Mouse (Mus musculus): ENCODE measurements around the gene Wrap73. TPM values are rescaled to one million over a fixed set of nuclear protein-coding genes. Genes with fewer than 3 reads are reported as not detected.

The Wrap73 gene
- total RNA-seq (2015; ENCODE audit: low replicate concordance) (13.0 and 17.7 TPM in 2 replicates), total RNA-seq (2017; ENCODE audit: low replicate concordance) (3.2 and 9.4 TPM in 2 replicates)

DNA sequence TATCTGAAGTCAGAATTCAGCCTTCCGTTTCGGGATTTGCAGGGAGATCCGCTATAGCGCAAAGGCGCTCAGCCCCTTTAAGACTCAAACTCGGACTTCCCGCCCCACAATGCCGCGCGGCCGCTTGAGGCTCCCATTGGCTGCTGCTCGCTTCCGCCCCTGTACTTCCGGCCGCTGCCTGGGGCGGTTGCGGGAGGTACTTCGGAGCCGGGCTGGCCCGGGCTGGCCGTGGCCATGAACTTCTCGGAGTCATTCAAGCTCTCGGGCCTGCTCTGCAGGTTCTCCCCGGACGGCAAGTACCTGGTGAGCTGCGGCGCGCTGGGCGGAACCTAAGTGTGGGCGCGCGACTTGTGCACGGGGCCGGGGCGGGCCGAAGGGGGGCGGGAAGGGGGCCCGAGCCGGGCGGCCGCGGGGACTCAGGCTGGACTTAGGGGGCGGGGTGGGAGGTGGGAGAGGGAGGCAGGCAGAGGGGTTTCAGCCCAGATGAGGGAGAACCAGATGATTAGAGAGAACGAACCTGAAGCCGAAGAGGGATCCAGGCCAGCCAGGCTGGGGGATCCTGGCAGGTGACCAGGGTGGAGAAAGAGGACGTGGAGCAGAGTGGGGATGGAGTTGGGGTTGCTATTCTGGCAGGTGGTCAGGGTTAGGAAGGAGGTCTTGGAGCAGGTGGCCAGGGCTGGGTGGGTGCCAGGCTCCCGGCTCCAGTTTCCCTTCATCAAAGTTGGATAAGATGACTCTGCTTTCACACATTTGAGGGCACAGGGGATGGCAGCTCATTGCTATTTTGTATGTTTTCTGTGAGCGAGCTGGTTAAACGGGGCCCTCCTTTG is at the start of gene Wrap73:
Wrap73 (plus strand) TSS at position 162 of the 830 bp plus-strand sequence.
- peak; percentile 100 for ATAC-seq (replicated peaks; ENCODE audit: low FRiP score, poor library complexity, severe bottlenecking)

DNA sequence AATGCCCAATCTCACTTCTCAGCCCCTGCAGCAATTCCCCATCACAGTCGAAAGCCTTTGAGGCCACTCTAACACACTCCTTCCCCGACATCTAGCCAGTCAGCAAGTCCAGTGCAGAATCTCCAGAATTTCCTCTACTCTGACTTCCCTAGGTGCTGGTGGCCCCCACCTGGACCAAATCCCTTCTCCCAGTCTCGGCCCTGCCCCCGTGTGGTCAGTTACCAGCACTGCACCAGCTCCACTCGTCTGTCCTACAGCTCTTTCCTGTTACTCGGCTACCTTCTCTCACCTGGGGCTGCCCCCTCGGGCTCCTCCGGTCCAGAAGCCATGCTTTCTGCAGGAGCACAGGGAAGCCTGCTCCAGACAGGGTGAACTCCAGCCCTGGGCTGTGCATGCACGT is 49.0 kb upstream of the Wrap73 start:
- ATAC-seq (replicated peaks; ENCODE audit: low FRiP score, poor library complexity, severe bottlenecking): peak; percentile 61; the same call in 1 of the 2 replicates

GRCm38 (mm10) chr4:154096111-154096510 is 46.1 kb upstream of the Wrap73 start:
- ATAC-seq (replicated peaks; ENCODE audit: low FRiP score, poor library complexity, severe bottlenecking): no peak

GRCm38 (mm10) chr4:154099361-154099760 is 42.8 kb upstream of the Wrap73 start:
- no peak for ATAC-seq (replicated peaks; ENCODE audit: low FRiP score, poor library complexity, severe bottlenecking)

GRCm38 (mm10) chr4:154103386-154103785 is 38.8 kb upstream of the Wrap73 start:
- no peak for ATAC-seq (replicated peaks; ENCODE audit: low FRiP score, poor library complexity, severe bottlenecking)

DNA sequence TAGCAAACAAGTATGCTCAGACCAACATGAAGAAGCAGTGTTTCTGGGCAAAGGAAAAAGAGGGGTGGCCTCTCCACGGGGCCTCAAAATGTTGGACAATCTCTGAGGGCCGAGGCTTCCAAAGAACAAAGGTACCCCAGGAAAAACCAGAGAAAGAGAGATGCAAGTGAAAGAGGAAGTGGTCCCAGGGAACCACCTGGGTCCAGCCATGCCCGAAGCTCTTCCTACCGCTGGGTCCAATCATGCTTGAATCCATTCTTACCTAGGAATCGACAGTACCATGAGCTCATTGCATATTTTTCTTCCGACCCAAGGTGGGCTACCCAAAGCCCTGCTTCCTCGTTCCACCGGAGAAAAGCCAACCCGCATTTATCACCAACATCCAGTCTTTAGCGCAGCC is 38.3 kb upstream of the Wrap73 start:
- ATAC-seq (replicated peaks; ENCODE audit: low FRiP score, poor library complexity, severe bottlenecking): no peak

- peak; percentile 69 for ATAC-seq (replicated peaks; ENCODE audit: low FRiP score, poor library complexity, severe bottlenecking)
Measured at GRCm38 (mm10) chr4:154105381-154106001, 36.7 kb upstream of the Wrap73 start.

DNA sequence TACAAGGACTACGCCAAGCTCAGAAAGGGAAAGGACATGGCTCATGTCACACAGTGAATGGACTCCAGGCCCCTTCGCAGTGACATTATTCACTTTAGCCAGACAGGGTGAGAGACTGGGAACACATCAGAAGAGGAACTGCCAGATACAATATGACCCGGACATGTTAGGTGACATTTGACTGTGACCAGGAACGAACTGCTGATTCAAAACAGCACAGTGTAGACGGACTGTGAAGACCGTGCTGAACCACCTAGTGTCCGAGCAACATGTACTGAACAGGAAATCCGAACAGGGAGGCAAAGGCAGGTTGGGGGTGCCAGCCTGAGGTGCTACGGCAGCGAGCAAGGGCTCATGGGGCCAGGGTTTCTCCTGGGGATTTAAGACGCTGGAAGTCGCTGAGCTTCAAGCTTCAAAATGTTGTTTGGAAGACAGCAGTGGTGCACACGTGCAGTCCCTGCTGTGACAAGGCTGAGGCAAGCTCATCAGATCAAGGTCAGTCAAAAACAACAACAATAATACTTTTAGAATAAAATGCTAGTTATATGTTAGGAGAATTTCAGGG is 35.6 kb upstream of the Wrap73 start:
- no peak for ATAC-seq (replicated peaks; ENCODE audit: low FRiP score, poor library complexity, severe bottlenecking)

DNA sequence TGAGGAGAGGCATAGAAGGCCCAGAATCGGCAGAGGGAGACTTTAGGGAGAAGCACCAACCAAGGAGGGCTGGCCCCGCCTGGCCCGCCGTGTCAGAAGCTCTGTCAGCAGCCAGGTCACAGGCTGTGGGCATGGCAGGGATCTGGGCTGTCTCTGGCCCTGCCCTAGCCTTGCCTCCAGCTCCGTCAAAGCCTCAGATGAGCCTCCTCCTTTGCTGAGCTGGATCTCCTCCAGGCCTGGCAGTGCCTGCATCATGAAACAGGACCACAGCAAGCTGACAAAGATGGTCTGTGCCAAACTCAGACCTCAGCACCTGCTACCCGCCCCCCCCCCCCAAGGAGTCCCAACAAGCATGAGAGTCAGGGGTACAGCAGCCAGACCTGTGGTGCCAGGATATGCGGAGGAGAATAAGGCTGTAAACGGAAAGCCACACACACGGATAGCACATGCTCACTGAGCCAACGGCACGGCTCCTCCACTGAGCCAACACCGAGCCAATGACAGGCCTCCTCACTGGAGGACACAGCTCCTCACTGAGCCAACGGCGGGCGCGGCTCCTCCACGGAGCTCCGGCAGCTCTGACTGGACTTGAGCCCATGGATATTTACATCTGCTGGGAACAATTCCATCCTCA is 32.8 kb upstream of the Wrap73 start:
- no peak for ATAC-seq (replicated peaks; ENCODE audit: low FRiP score, poor library complexity, severe bottlenecking)

- no peak for ATAC-seq (replicated peaks; ENCODE audit: low FRiP score, poor library complexity, severe bottlenecking)
Measured at GRCm38 (mm10) chr4:154109850-154110243, 32.3 kb upstream of the Wrap73 start.

DNA sequence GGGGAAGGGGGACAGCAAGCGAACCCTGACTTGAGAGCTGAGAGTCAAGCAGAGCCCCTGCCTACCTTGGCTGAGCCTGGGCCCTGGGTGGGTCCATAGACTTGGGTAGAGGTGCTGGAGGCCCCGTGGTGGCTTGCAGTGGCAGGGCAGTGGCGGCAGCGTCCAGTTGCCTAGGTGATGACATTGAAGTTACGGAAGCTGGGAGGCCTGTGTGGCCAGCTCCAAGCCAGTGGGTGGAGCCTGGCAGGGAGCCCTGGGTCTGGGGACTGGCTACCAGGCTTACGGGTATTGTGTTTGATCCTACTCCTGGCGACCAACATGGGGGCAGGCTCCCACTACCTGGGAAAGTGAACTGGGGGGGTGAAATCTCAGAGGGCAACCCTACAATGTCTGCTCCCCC is 25.8 kb upstream of the Wrap73 start:
- no peak for ATAC-seq (replicated peaks; ENCODE audit: low FRiP score, poor library complexity, severe bottlenecking)

DNA sequence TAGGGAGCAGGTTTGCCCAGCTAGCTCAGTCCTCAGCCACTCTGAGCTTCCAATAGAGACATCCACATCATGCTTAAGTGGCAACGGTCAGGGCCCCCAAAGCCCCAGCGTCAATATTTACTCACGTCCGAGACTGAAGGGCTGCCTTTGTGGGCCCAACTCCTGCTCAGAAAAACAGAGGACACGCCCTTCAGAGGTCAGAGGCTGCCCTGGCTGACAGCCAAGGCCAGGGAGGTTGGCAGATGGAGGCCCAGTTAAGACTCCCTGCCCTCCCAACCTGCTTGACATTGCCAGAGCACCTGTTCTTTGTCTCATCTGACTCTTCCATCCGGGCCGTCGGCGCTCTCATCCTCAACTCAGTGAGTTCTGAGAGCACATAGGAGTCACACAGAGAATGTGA is 23.4 kb upstream of the Wrap73 start:
- ATAC-seq (replicated peaks; ENCODE audit: low FRiP score, poor library complexity, severe bottlenecking): peak; percentile 73

DNA sequence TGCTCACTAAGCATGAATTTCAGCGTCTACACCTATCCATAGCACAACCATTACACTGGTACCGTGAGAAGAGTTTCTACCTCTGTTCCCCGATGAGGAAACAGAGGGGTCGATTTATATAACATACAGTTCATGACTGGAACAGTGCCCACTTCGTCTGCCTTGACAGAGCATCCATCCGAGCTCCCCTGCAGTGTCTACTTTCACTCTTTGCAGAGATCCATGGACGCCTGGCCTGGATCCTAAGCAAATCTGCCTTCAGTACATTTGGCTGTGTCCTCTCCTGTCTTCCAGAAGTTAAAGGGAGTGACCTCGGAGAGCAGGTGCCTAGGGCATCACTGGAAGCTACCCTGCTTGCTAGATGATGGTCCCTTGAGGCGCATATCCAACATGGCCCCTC is 23.0 kb upstream of the Wrap73 start:
- no peak for ATAC-seq (replicated peaks; ENCODE audit: low FRiP score, poor library complexity, severe bottlenecking)

GRCm38 (mm10) chr4:154121800-154122199 is 20.4 kb upstream of the Wrap73 start:
- peak; percentile 77 for ATAC-seq (replicated peaks; ENCODE audit: low FRiP score, poor library complexity, severe bottlenecking)

DNA sequence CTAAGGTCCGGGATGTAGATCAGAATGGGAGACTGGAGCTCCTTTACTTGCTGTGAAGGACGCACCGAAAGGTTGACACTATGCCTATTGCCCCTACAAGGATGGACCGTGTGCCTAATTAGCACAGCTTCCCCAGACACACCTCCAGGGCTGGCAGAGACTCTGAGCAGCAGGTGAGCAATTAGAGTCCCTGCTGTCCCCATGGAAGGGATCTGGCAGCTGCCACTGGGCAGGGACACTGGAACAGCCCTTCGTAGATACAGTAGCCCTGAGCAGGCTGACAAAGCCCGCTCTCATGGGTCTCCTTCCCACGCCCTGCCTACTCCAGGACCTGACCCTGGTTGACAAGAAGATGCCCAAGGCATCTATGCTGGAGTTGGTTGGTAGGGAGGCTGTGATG is 19.8 kb upstream of the Wrap73 start:
- no peak for ATAC-seq (replicated peaks; ENCODE audit: low FRiP score, poor library complexity, severe bottlenecking)

DNA sequence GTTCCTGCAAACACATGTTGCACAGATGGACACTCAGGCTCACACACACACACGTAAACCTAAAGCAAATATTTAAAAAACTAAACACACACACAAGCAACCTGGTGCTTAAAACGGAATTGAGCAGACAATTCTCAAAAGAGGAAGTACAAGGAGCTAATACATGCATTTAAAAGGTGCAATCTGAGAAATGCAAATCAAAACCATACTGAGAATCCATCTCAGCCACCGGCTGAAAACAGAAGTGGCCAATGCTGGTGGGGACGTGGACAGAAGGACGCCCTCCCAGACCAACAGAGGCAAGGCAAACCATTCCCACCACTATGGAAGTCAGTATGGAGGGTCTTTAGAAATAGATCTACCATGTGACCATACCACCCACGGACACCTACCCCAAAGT is 18.6 kb upstream of the Wrap73 start:
- ATAC-seq (replicated peaks; ENCODE audit: low FRiP score, poor library complexity, severe bottlenecking): no peak

DNA sequence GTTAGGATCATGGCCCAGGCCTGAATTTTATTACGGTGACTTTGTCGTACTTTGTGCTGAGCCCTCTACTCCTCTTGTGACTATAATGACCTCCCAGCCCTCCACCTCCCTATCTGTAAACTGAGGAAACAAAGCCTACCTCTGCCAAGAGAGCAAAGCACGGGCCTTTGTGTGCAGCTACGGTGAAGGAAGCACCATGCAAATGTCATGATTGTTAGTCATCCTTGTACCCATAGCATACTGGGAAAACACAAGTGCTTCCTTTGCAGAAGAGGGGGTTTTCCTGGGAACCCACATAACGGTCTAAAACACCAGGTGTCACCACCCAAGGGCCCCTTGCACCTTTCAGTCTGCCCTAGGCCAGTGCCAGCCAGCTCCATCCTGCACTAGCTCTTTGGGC is 17.0 kb upstream of the Wrap73 start:
- ATAC-seq (replicated peaks; ENCODE audit: low FRiP score, poor library complexity, severe bottlenecking): no peak

DNA sequence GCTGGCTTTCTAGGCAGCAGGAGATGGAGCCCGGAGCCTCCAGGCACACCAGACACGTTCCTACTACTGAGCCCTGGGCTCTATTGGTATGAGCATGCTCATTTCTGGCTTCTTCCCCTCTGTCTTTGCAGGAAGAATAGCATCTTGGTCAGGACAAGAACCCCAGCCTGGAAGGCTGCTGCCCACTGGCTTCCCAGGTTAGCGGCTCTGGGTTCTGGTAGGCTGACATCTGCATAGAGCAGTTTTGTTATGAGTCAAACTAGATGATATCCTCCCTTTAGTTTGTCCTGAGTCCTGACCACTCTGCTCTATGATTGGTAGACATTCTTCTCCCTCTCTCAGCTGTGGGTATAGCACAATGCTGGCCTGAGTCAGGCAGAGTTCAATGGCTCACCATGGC is 14.9 kb upstream of the Wrap73 start:
- ATAC-seq (replicated peaks; ENCODE audit: low FRiP score, poor library complexity, severe bottlenecking): no peak

GRCm38 (mm10) chr4:154129950-154130349 is 12.2 kb upstream of the Wrap73 start:
- no peak for ATAC-seq (replicated peaks; ENCODE audit: low FRiP score, poor library complexity, severe bottlenecking)

DNA sequence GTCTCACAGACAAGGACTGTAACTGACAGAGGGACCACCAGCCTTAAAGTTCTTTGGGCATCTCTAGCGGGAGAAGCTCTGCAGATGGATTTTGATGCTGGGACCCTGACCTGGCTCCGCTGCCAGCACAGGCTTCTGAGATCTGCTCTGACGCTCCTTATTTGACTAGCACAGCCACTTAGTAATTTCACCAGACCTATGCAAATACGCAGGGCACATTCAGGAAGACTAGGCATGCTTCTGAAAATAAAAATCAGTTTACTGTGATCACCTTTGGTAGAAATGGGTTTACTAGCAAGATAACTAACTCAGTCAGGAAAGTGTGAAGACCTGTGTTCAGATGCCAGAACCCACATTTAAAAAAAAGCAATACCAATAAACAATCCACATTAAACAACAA is 10.3 kb upstream of the Wrap73 start:
- no peak for ATAC-seq (replicated peaks; ENCODE audit: low FRiP score, poor library complexity, severe bottlenecking)
